Mouse (Mus musculus) embryonic facial prominence, embryonic 11.5 days (tissue): Measurements from ENCODE around the gene Vwf. TPM values are rescaled to one million over a fixed set of nuclear protein-coding genes. Genes with fewer than 3 reads are reported as not detected.

Experiments
- ATAC-seq: fragments of 200-750 bp; cut with Nextera tagmentation; replicated peaks from 2 replicates; pipeline ENCODE4 v1.8.0; 2017; ENCODE audit warnings: low read depth; ENCODE audit not compliant: insufficient number of reproducible peaks, low FRiP score, low TSS enrichment
- DNase-seq: peaks from one replicate; pipeline ENCODE4 v3.0.0-alpha.2; 2015; ENCODE audit warnings: low spot score
- H3K27ac ChIP-seq: fragments of 300-500 bp; sonication (generic); replicated peaks from 2 replicates; pipeline ENCODE4 v1.5.1; 2014; ENCODE audit warnings: mild to moderate bottlenecking, low read depth, low read length, control low read depth
- H3K27me3 ChIP-seq: fragments of 300-500 bp; sonication (generic); 2 replicates; pipeline ENCODE4 v1.6.1; 2014; ENCODE audit warnings: mild to moderate bottlenecking, low read length, moderate library complexity, mixed read lengths; ENCODE audit not compliant: control insufficient read depth, insufficient read depth
- H3K36me3 ChIP-seq: fragments of 300-500 bp; sonication (generic); replicated peaks from 2 replicates; pipeline ENCODE4 v1.6.1; 2014; ENCODE audit warnings: low read depth, mild to moderate bottlenecking, low read length, moderate library complexity, mixed read lengths; ENCODE audit not compliant: control insufficient read depth, insufficient read depth
- H3K4me1 ChIP-seq: fragments of 300-500 bp; sonication (generic); 2 replicates; pipeline ENCODE4 v1.6.1; 2014; ENCODE audit warnings: low read length, mixed read lengths; ENCODE audit not compliant: control insufficient read depth, insufficient read depth
- H3K4me2 ChIP-seq: fragments of 300-500 bp; sonication (generic); 2 replicates; pipeline ENCODE4 v1.6.1; 2014; ENCODE audit warnings: low read depth, mild to moderate bottlenecking, control low read depth, low read length, moderate library complexity
- H3K4me3 ChIP-seq: fragments of 300-500 bp; sonication (generic); 2 replicates; pipeline ENCODE4 v1.5.1; 2014; ENCODE audit warnings: low read depth, low read length, control low read depth
- H3K9ac ChIP-seq: fragments of 300-500 bp; sonication (generic); replicated peaks from 2 replicates; pipeline ENCODE4 v1.6.1; 2014; ENCODE audit warnings: mild to moderate bottlenecking, control low read depth, low read length
- H3K9me3 ChIP-seq: fragments of 300-500 bp; sonication (generic); replicated peaks from 2 replicates; pipeline ENCODE4 v1.6.1; 2016; ENCODE audit warnings: mild to moderate bottlenecking, low read length, inconsistent platforms, mixed read lengths; ENCODE audit not compliant: control insufficient read depth
- WGBS: fragments of 180-500 bp; shearing (Covaris S2); extraction: QIAGEN DNeasy Blood & Tissue Kit; methylation state at CpG from one replicate; pipeline ENCODE4 v1.1.7; 2014; 5-methylcytosine and 5-hydroxymethylcytosine counted together
- polyA plus RNA-seq: library from polyadenylated mRNA; unstranded; fragments of >200 nt; fragmentation: Nextera tagmentation; extraction: Ambion mirVana; gene quantifications from 2 replicates; pipeline ENCODE4 v1.2.1, GENCODE M21; 2014

The Vwf gene
- polyA plus RNA-seq, 1 experiment from 2014 or later = 6.7 TPM

DNA sequence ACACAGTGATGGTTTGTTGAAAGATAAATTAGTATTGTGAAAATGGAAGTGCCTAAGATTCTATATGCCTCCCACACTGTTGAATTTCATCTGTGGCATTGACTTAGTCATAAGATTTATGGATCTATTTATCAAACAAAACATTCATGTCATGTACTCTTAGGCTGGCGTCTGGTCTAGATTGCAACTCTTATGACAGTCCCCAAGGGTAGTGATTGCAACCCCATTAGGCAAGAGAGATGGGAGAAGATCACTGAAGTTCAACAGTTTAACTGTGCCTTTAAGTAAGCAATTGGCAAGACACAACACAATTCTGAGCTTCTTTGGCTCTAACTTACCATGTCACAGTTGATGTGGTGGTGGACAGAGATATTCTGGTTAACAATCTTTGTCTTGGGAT is 106.8 kb downstream of the Vwf start:
- Histone ChIP-seq H3K9ac (no peak overlapping the region), H3K4me2 (no peak overlapping the region), H3K4me3 (no peak overlapping the region), H3K9me3 (no peaks in the 10 kb centered on the region), H3K4me1 (no peaks in the 10 kb centered on the region), H3K27ac (no peak overlapping the region), H3K36me3 (no peaks in the 10 kb centered on the region), H3K27me3 (no peaks in the 10 kb centered on the region)
- DNase-seq (no peak), ATAC-seq (no peak)
- WGBS = 74% methylated on average over 1 of the region's 1 CpGs

DNA sequence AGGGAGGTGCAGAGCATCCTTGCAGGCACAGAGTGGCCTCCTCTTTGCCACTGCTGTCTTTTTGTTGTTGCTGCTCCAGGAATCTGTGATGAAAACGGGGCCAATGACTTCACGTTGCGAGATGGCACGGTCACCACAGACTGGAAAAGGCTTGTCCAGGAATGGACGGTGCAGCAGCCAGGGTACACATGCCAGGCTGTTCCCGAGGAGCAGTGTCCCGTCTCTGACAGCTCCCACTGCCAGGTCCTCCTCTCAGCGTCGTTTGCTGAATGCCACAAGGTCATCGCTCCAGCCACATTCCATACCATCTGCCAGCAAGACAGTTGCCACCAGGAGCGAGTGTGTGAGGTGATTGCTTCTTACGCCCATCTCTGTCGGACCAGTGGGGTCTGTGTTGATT is 110.3 kb downstream of the Vwf start:
- no peak overlapping the region for H3K27ac ChIP-seq
- H3K27me3 ChIP-seq = no peaks in the 10 kb centered on the region
- 81% methylated on average over 13 of the region's 13 CpGs for WGBS
- H3K4me3 ChIP-seq = no peak overlapping the region
- no peak for ATAC-seq
- H3K4me1 ChIP-seq = no peaks in the 10 kb centered on the region
- no peaks in the 10 kb centered on the region for H3K9me3 ChIP-seq
- DNase-seq = no peak
- no peak overlapping the region for H3K9ac ChIP-seq
- no peak overlapping the region for H3K4me2 ChIP-seq
- H3K36me3 ChIP-seq = no peaks in the 10 kb centered on the region

DNA sequence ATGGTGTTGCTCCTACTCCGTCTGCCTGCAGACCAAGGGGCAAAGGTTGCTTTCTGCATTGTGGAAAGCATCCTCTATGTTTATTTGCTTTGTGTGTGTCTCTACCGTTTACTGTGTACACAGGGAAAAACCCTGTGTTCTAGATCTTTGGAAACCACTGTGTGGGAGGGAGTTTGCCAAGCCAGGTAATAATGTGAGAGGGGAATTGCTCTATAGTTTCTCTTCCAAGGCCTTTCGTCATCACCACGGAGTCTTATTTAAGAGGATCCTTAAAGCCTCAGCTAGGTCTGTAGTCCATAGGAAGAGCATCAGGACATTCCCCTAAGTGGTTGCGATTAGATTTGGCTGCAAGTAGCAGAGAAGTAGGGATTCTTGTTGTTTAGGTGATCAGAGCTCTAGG is 111.4 kb downstream of the Vwf start:
- H3K4me3 ChIP-seq = no peak overlapping the region
- H3K4me2 ChIP-seq = no peak overlapping the region
- DNase-seq (no peak), ATAC-seq (no peak)
- H3K27me3 ChIP-seq = no peaks in the 10 kb centered on the region
- H3K9me3 ChIP-seq = no peaks in the 10 kb centered on the region
- WGBS = 84% methylated on average over 5 of the region's 5 CpGs
- no peaks in the 10 kb centered on the region for H3K4me1 ChIP-seq
- no peaks in the 10 kb centered on the region for H3K36me3 ChIP-seq
- no peak overlapping the region for H3K9ac ChIP-seq
- H3K27ac ChIP-seq = no peak overlapping the region

DNA sequence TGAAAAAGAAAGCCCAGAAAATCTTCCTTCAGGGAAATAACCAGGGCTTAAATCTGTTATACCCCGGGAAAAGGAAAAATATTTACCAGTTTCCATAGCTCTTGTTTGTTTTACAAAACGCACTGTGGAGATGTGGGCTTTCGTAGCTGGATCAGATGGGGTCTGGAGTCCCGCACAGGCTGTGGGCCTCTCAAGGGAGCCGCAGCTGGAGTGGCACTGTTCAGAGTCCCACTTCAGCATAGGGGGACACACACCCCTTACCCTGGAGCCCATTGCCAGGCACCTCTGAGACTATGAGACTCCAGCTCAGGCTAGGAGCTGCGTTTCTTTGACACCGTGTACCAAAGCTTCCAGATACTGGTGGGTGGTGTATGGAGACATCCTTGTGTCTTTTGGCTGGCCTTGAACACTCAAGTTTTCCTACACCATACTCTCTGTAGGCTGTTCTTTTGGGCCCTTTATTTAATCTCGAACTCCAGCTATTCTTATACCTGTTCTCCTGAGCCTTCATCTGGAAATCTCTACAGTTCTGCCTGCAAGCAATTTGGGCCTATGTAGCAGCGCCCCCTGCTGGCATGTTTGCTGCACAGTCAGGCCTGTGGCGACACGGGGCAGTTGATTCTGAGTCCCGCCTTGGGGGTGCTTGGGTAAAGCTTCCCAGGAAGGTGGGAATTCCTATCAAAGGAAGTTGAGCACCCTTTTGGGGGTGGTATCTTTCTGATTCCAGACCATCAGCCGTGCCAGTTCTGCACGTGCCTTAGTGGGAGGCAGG is 114.7 kb downstream of the Vwf start:
- H3K4me2 ChIP-seq = no peak overlapping the region
- 47% methylated on average over 14 of the region's 14 CpGs for WGBS
- ATAC-seq (no peak), DNase-seq (peak; percentile 85)
- no peaks in the 10 kb centered on the region for H3K27me3 ChIP-seq
- no peak overlapping the region for H3K27ac ChIP-seq
- no peaks in the 10 kb centered on the region for H3K9me3 ChIP-seq
- H3K4me3 ChIP-seq = no peak overlapping the region
- no peak overlapping the region for H3K9ac ChIP-seq
- H3K4me1 ChIP-seq = no peaks in the 10 kb centered on the region
- H3K36me3 ChIP-seq = no peaks in the 10 kb centered on the region

DNA sequence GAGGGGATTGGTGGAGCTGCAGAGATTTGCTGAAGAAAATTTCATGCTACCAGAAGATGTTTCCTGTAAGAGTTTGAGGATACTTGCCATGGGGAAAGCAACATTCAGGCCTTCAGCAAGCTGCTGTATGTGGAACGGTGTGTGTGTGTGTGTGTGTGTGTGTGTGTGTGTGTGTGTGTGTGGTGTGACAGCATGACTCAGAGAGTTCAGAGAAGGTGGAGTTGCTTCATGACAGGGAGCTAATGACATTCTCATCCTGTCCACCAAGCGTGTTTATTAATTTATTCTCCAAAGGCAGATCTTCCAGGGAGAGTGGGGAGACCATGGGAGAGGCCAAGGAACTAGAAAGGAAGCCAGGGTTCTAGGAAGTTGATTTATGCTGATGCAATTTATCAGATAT is 117.3 kb downstream of the Vwf start:
- Histone ChIP-seq H3K4me2 (no peak overlapping the region), H3K4me1 (no peaks in the 10 kb centered on the region), H3K9ac (no peak overlapping the region), H3K36me3 (no peaks in the 10 kb centered on the region), H3K4me3 (no peak overlapping the region), H3K9me3 (no peaks in the 10 kb centered on the region), H3K27me3 (no peaks in the 10 kb centered on the region), H3K27ac (no peak overlapping the region)
- WGBS = 80% methylated on average over 2 of the region's 2 CpGs
- DNase-seq (no peak), ATAC-seq (no peak)

DNA sequence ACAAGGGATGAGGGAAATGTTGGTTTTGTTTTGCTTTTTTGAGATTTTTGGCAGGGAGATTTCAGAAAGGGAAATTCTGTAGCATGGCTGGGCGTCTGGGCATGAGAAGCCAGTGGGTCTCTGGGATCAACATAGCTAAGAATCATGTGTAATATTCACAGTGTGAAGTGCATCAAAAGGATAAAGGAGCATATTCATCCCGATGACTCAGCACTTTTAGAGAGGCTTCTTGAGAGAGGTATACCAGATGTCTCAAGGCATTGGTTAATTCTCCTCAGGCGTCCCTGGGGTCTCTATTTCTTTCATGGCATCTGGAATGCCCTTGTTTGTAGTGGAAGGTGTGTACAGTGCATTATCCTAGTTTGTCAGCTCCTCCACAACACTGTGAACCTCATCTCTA is 125.3 kb downstream of the Vwf start:
- Histone ChIP-seq H3K27ac (no peak overlapping the region), H3K4me3 (no peak overlapping the region), H3K27me3 (no peaks in the 10 kb centered on the region), H3K9me3 (no peaks in the 10 kb centered on the region), H3K4me1 (no peaks in the 10 kb centered on the region), H3K4me2 (no peak overlapping the region), H3K9ac (no peak overlapping the region), H3K36me3 (no peaks in the 10 kb centered on the region)
- no peak for ATAC-seq
- 85% methylated on average over 3 of the region's 3 CpGs for WGBS
- no peak for DNase-seq

DNA sequence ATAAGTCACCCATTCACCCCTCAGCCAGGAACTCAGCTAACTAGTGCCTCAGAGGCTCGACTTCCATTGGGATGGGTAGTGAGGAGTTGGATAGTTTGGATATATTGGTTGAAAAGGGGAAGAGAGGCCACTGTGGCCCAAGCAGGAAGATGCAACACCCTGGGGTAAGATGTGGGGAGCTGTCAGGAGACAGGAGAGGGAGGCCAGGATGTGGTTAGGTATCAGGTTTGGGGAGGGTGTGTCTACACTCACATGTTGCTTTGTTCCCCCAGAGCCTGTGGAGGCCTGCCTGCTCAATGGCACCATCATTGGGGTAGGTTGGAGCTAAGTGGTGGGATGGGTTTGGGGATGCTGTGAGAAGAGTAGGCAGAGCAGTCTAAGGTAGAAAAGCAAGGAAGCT is 131.9 kb downstream of the Vwf start:
- WGBS = 71% methylated on average over 1 of the region's 1 CpGs
- ATAC-seq = no peak

DNA sequence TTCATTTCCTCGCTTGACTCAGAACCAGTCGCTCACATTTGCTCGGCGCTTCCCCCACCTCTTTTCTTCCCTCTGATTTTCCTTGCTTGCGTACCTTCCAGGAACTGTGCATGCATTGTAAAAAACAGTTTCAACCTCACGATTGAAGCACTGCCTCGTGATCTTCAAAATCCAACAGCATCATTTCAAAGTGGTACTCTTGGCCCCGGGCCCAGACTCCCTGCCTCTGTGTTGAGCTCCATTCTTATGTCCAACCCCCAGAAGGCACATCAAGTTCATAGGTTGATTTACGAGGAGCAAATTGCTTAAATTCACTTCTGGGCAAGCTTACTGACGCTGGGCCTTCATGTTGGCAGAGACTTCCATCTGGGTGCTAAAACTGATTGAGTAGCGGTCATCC is 134.0 kb downstream of the Vwf start:
- WGBS = 88% methylated on average over 11 of the region's 11 CpGs
- ATAC-seq (no peak), DNase-seq (no peak)

More for the DNA sequence above, 131.9 kb downstream of the Vwf start:
- Histone ChIP-seq H3K4me2 (no peak overlapping the region), H3K4me3 (no peak overlapping the region), H3K9me3 (no peaks in the 10 kb centered on the region), H3K27me3 (no peaks in the 10 kb centered on the region), H3K9ac (no peak overlapping the region), H3K27ac (no peak overlapping the region), H3K4me1 (no peaks in the 10 kb centered on the region), H3K36me3 (no peaks in the 10 kb centered on the region)
- no peak for DNase-seq

More for the DNA sequence above, 134.0 kb downstream of the Vwf start:
- no peaks in the 10 kb centered on the region for H3K27me3 ChIP-seq
- no peak overlapping the region for H3K4me3 ChIP-seq
- no peak overlapping the region for H3K9ac ChIP-seq
- H3K9me3 ChIP-seq = no peaks in the 10 kb centered on the region
- H3K4me1 ChIP-seq = no peaks in the 10 kb centered on the region
- no peak overlapping the region for H3K4me2 ChIP-seq
- no peak overlapping the region for H3K27ac ChIP-seq
- H3K36me3 ChIP-seq = no peaks in the 10 kb centered on the region
